Mouse (Mus musculus) midbrain, embryonic 14.5 days (tissue): ENCODE data around the gene Stx8. TPM values are rescaled to one million over a fixed set of nuclear protein-coding genes. Genes with fewer than 3 reads are reported as not detected.

ENCODE experiments used
- ATAC-seq: fragments of 200-750 bp; cut with Nextera tagmentation; 2 replicates; pipeline ENCODE4 v1.8.0; 2017; ENCODE audit warnings: moderate number of reproducible peaks, moderate library complexity; ENCODE audit not compliant: low FRiP score, low TSS enrichment
- DNase-seq: peaks from one replicate; pipeline ENCODE4 v3.0.0-alpha.2; 2015
- H3K27ac ChIP-seq: fragments of 300-500 bp; sonication (generic); replicated peaks from 2 replicates; pipeline ENCODE4 v1.5.1; 2014; ENCODE audit warnings: mild to moderate bottlenecking, low read depth, low read length, moderate library complexity
- H3K27me3 ChIP-seq: fragments of 300-500 bp; sonication (generic); 2 replicates; pipeline ENCODE4 v1.6.1; 2014; ENCODE audit warnings: low read length, control low read depth, mixed read lengths; ENCODE audit not compliant: control insufficient read depth, insufficient read depth
- H3K36me3 ChIP-seq: fragments of 300-500 bp; sonication (generic); 2 replicates; pipeline ENCODE4 v1.6.1; 2014; ENCODE audit warnings: low read length, control low read depth; ENCODE audit not compliant: control insufficient read depth, insufficient read depth
- H3K4me1 ChIP-seq: fragments of 300-500 bp; sonication (generic); 2 replicates; pipeline ENCODE4 v1.6.1; 2014; ENCODE audit warnings: mild to moderate bottlenecking, antibody characterized with exemption, low read length, control low read depth; ENCODE audit not compliant: control insufficient read depth, insufficient read depth
- H3K4me2 ChIP-seq: fragments of 300-500 bp; sonication (generic); 2 replicates; pipeline ENCODE4 v1.6.1; 2014; ENCODE audit warnings: mild to moderate bottlenecking, low read length, moderate library complexity
- H3K4me3 ChIP-seq: fragments of 300-500 bp; sonication (generic); replicated peaks from 2 replicates; pipeline ENCODE4 v1.5.1; 2014; ENCODE audit warnings: low read depth, low read length
- H3K9ac ChIP-seq: fragments of 300-500 bp; sonication (generic); replicated peaks from 2 replicates; pipeline ENCODE4 v1.6.1; 2014; ENCODE audit warnings: mild to moderate bottlenecking, low read length, moderate library complexity
- H3K9me3 ChIP-seq: fragments of 300-500 bp; sonication (generic); 2 replicates; pipeline ENCODE4 v1.6.1; 2016; ENCODE audit warnings: low read length, control low read depth, mixed read lengths; ENCODE audit not compliant: control insufficient read depth
- WGBS: fragments of 180-500 bp; shearing (Covaris S2); extraction: QIAGEN DNeasy Blood & Tissue Kit; methylation state at CpG from one replicate; pipeline ENCODE4 v1.1.7; 2014; 5-methylcytosine and 5-hydroxymethylcytosine counted together
- polyA plus RNA-seq: library from polyadenylated mRNA; unstranded; fragments of >200 nt; fragmentation: Nextera tagmentation; extraction: Ambion mirVana; gene quantifications from 2 replicates; pipeline ENCODE4 v1.2.1, GENCODE M21; 2014

Stx8 gene
- polyA plus RNA-seq, 1 experiment from 2014 or later: 64.2 TPM

- H3K4me3 ChIP-seq: no peak overlapping the region
- WGBS: 88% methylated on average over 4 of the region's 4 CpGs
- no peaks in the 10 kb centered on the region for H3K4me1 ChIP-seq
- ATAC-seq (no peak), DNase-seq (no peak)
- H3K4me2 ChIP-seq: no peak overlapping the region
- no peaks in the 10 kb centered on the region for H3K27me3 ChIP-seq
- H3K27ac ChIP-seq: no peak overlapping the region
- H3K36me3 ChIP-seq: no peaks in the 10 kb centered on the region
- no peaks in the 10 kb centered on the region for H3K9me3 ChIP-seq
- no peak overlapping the region for H3K9ac ChIP-seq
These were observed 202.4 kb downstream of the Stx8 start for GRCm38 (mm10) chr11:68168427-68168826.

- Histone ChIP-seq H3K4me3 (no peak overlapping the region), H3K9me3 (no peaks in the 10 kb centered on the region), H3K4me1 (no peaks in the 10 kb centered on the region), H3K27me3 (no peaks in the 10 kb centered on the region), H3K27ac (no peak overlapping the region), H3K4me2 (no peak overlapping the region), H3K36me3 (no peaks in the 10 kb centered on the region), H3K9ac (no peak overlapping the region)
- 90% methylated on average over 7 of the region's 7 CpGs for WGBS
- ATAC-seq (no peak), DNase-seq (no peak)
These were observed 206.1 kb downstream of the Stx8 start for GRCm38 (mm10) chr11:68171973-68172647.

- Histone ChIP-seq H3K27me3 (no peaks in the 10 kb centered on the region), H3K36me3 (no peaks in the 10 kb centered on the region), H3K27ac (no peak overlapping the region), H3K4me2 (no peak overlapping the region), H3K9ac (no peak overlapping the region), H3K4me3 (no peak overlapping the region), H3K9me3 (no peaks in the 10 kb centered on the region), H3K4me1 (no peaks in the 10 kb centered on the region)
- 65% methylated on average over 4 of the region's 4 CpGs for WGBS
- ATAC-seq (no peak), DNase-seq (no peak)
These were observed 206.7 kb downstream of the Stx8 start for GRCm38 (mm10) chr11:68172648-68173045.

GRCm38 (mm10) chr11:68176550-68176949, 210.6 kb downstream of the Stx8 start:
- WGBS: 80% methylated on average over 4 of the region's 4 CpGs
- Histone ChIP-seq H3K4me1 (no peaks in the 10 kb centered on the region), H3K4me3 (no peak overlapping the region), H3K27me3 (no peaks in the 10 kb centered on the region), H3K27ac (no peak overlapping the region), H3K36me3 (no peaks in the 10 kb centered on the region), H3K9me3 (no peaks in the 10 kb centered on the region), H3K4me2 (no peak overlapping the region), H3K9ac (no peak overlapping the region)
- no peak for ATAC-seq
- no peak for DNase-seq

- no peaks in the 10 kb centered on the region for H3K9me3 ChIP-seq
- H3K27ac ChIP-seq: no peak overlapping the region
- H3K36me3 ChIP-seq: no peaks in the 10 kb centered on the region
- ATAC-seq (no peak), DNase-seq (no peak)
- H3K4me1 ChIP-seq: no peaks in the 10 kb centered on the region
- 71% methylated on average over 7 of the region's 7 CpGs for WGBS
- H3K27me3 ChIP-seq: no peaks in the 10 kb centered on the region
- no peak overlapping the region for H3K9ac ChIP-seq
- no peak overlapping the region for H3K4me3 ChIP-seq
- H3K4me2 ChIP-seq: no peak overlapping the region
These were observed 211.4 kb downstream of the Stx8 start for GRCm38 (mm10) chr11:68177415-68177814.

- DNase-seq (no peak), ATAC-seq (no peak)
- WGBS: 89% methylated on average over 3 of the region's 3 CpGs
- no peaks in the 10 kb centered on the region for H3K4me1 ChIP-seq
- no peak overlapping the region for H3K4me3 ChIP-seq
- no peak overlapping the region for H3K4me2 ChIP-seq
- H3K9me3 ChIP-seq: no peaks in the 10 kb centered on the region
- no peaks in the 10 kb centered on the region for H3K27me3 ChIP-seq
- no peak overlapping the region for H3K27ac ChIP-seq
- no peak overlapping the region for H3K9ac ChIP-seq
- H3K36me3 ChIP-seq: no peaks in the 10 kb centered on the region
These were observed 219.7 kb downstream of the Stx8 start for GRCm38 (mm10) chr11:68185647-68186046.

- Histone ChIP-seq H3K4me1 (no peaks in the 10 kb centered on the region), H3K4me2 (no peak overlapping the region), H3K4me3 (no peak overlapping the region), H3K9me3 (no peaks in the 10 kb centered on the region), H3K9ac (no peak overlapping the region), H3K36me3 (no peaks in the 10 kb centered on the region), H3K27me3 (no peaks in the 10 kb centered on the region), H3K27ac (no peak overlapping the region)
- WGBS: 72% methylated on average over 8 of the region's 8 CpGs
- DNase-seq (no peak), ATAC-seq (no peak)
These were observed 221.2 kb downstream of the Stx8 start for GRCm38 (mm10) chr11:68187242-68187641.

GRCm38 (mm10) chr11:68188695-68189201, 222.8 kb downstream of the Stx8 start:
- Histone ChIP-seq H3K27ac (no peak overlapping the region), H3K36me3 (no peaks in the 10 kb centered on the region), H3K4me1 (no peaks in the 10 kb centered on the region), H3K27me3 (no peaks in the 10 kb centered on the region), H3K4me2 (no peak overlapping the region), H3K9ac (no peak overlapping the region), H3K9me3 (no peaks in the 10 kb centered on the region), H3K4me3 (no peak overlapping the region)
- no peak for DNase-seq
- WGBS: 77% methylated on average over 12 of the region's 12 CpGs
- no peak for ATAC-seq

GRCm38 (mm10) chr11:68190849-68191248, 224.9 kb downstream of the Stx8 start:
- Histone ChIP-seq H3K36me3 (no peaks in the 10 kb centered on the region), H3K4me1 (no peaks in the 10 kb centered on the region), H3K9me3 (no peaks in the 10 kb centered on the region), H3K4me3 (no peak overlapping the region), H3K9ac (no peak overlapping the region), H3K27ac (no peak overlapping the region), H3K27me3 (no peaks in the 10 kb centered on the region), H3K4me2 (no peak overlapping the region)
- 89% methylated on average over 5 of the region's 5 CpGs for WGBS
- no peak for DNase-seq
- no peak for ATAC-seq
